Mouse (Mus musculus) embryonic facial prominence, embryonic 13.5 days (tissue): Measurements from ENCODE around the gene Wars2. TPM values are rescaled to one million over a fixed set of nuclear protein-coding genes. Genes with fewer than 3 reads are reported as not detected.

Experiments
- ATAC-seq: fragments of 200-750 bp; cut with Nextera tagmentation; 2 replicates; pipeline ENCODE4 v1.8.0; 2017; ENCODE audit warnings: low read depth; ENCODE audit not compliant: insufficient number of reproducible peaks, insufficient read depth, low FRiP score, low TSS enrichment
- H3K27ac ChIP-seq: fragments of 300-500 bp; sonication (generic); 2 replicates; pipeline ENCODE4 v1.5.1; 2015; ENCODE audit warnings: moderate library complexity, mild to moderate bottlenecking, inconsistent platforms
- H3K27me3 ChIP-seq: fragments of 300-500 bp; sonication (generic); 2 replicates; pipeline ENCODE4 v1.6.1; 2015; ENCODE audit warnings: mild to moderate bottlenecking, inconsistent platforms
- H3K36me3 ChIP-seq: fragments of 300-500 bp; sonication (generic); 2 replicates; pipeline ENCODE4 v1.6.1; 2015; ENCODE audit warnings: mild to moderate bottlenecking, inconsistent platforms
- H3K4me1 ChIP-seq: fragments of 300-500 bp; sonication (generic); 2 replicates; pipeline ENCODE4 v1.6.1; 2015; ENCODE audit warnings: inconsistent platforms
- H3K4me2 ChIP-seq: fragments of 300-500 bp; sonication (generic); 2 replicates; pipeline ENCODE4 v1.6.1; 2015; ENCODE audit warnings: moderate library complexity, mild to moderate bottlenecking, inconsistent platforms
- H3K4me3 ChIP-seq: fragments of 300-500 bp; sonication (generic); 2 replicates; pipeline ENCODE4 v1.5.1; 2015; ENCODE audit warnings: mild to moderate bottlenecking, inconsistent platforms
- H3K9ac ChIP-seq: fragments of 300-500 bp; sonication (generic); 2 replicates; pipeline ENCODE4 v1.6.1; 2015; ENCODE audit warnings: mild to moderate bottlenecking, inconsistent platforms
- H3K9me3 ChIP-seq: fragments of 300-500 bp; sonication (generic); 2 replicates; pipeline ENCODE4 v1.6.1; 2016; ENCODE audit warnings: inconsistent platforms
- WGBS: fragments of 180-500 bp; shearing (Covaris S2); methylation state at CpG from one replicate; pipeline ENCODE4 v1.1.7; 2015; ENCODE audit warnings: mixed read lengths; 5-methylcytosine and 5-hydroxymethylcytosine counted together
- polyA plus RNA-seq: library from polyadenylated mRNA; unstranded; fragments of >200 nt; fragmentation: Nextera tagmentation; extraction: Ambion mirVana; gene quantifications from 2 replicates; pipeline ENCODE4 v1.2.1, GENCODE M21; 2015

Gene Wars2
- polyA plus RNA-seq, 1 experiment from 2014 or later = 13.1 TPM

- no peaks in the 10 kb centered on the region for H3K9me3 ChIP-seq
- peak overlapping the region; percentile 17; the same call in 1 of the 2 replicates for H3K27ac ChIP-seq
- 72% methylated on average over 4 of the region's 4 CpGs for WGBS
Measured at GRCm38 (mm10) chr3:99193576-99193975, 52.7 kb downstream of the Wars2 start.

DNA sequence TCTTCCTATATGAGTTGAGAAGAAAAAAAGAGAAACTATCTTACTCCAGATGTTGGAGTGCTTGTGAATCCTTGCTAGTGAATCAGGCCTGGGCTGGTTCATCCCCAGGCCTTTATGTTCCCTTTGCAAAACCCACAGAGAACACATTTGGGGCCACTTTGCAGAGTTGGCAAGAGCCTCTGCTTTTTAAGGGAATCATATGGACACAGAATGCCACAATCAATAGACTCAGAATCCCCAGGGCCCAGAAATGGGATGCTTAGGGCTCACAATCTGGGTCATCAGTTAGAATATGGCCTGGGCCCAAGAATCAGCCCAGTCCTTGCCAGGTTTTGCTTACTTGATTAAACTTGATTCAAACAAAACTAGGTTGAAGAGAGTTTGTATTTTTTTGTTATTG is 62.5 kb downstream of the Wars2 start:
- Histone ChIP-seq H3K27ac (0 out of 2 replicates have a peak overlapping the region, but pooled peaks have one; percentile 4), H3K9ac (no peak overlapping the region), H3K4me1 (0 out of 2 replicates have a peak, but pooled peaks cover 3% of the 10 kb centered on the region), H3K36me3 (peaks cover 3% of the 10 kb centered on the region; the same call in 1 of the 2 replicates), H3K4me3 (no peak overlapping the region), H3K9me3 (no peaks in the 10 kb centered on the region), H3K4me2 (no peak overlapping the region), H3K27me3 (no peaks in the 10 kb centered on the region)
- no peak for ATAC-seq

More at GRCm38 (mm10) chr3:99193576-99193975, 52.7 kb downstream of the Wars2 start:
- Histone ChIP-seq H3K27me3 (no peaks in the 10 kb centered on the region), H3K4me3 (no peak overlapping the region), H3K4me2 (no peak overlapping the region), H3K4me1 (0 out of 2 replicates have a peak, but pooled peaks cover 4% of the 10 kb centered on the region), H3K36me3 (peaks cover 4% of the 10 kb centered on the region; the same call in 1 of the 2 replicates), H3K9ac (no peak overlapping the region)
- no peak for ATAC-seq

DNA sequence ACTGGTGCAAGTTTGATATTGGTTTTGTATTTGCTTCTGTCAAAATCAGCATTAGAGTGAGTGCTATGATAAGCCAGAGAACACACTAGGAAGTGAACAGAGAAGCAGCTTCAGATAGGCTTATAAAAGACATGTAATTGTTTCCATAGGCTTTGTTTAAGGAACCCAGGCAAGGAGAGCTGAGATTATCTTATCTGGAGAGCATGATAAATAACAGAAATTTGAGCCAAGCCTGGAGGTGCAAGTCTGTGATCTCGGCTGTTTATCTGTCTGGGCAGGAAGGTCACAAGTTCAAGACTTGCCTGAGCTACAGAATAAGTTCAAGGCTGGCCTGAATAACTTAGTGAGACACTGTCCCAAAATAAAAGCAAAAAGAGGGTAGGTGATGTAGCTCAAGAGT is 67.5 kb downstream of the Wars2 start:
- Histone ChIP-seq H3K9me3 (no peaks in the 10 kb centered on the region), H3K36me3 (no peaks in the 10 kb centered on the region), H3K4me1 (peaks cover 22% of the 10 kb centered on the region; the same call in 1 of the 2 replicates), H3K4me2 (no peak overlapping the region), H3K27ac (no peak overlapping the region), H3K4me3 (no peak overlapping the region), H3K27me3 (no peaks in the 10 kb centered on the region), H3K9ac (no peak overlapping the region)
- WGBS = 55% methylated on average over 1 of the region's 1 CpGs
- ATAC-seq = no peak

DNA sequence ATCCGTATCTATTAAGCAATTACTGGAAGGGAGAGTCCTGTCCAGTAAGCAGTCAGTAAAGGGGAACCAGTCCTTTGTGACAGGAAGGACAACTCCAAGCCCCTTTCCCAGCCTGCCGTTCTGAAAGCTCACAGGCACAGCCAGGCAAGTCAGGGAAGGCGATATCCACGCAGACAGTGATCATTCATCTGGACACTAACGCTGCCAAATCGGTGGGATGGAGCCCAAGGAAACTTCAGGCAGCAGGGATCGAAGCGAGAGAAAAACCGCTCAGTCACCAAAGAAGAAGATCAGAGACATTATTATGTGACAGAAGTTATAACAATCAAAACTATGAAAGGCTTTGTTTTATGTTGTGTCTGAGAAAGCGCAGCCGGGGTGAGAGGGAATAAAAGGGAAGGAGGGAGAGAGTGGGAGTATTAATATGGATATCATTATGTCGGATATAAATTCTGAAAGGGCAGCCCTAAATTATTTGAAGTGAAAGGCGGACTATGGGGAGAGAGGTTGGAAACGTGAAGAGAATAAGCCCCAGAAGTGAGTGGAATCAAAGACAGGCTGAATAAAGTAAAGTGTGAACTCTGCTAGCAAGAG is 70.3 kb downstream of the Wars2 start:
- no peak overlapping the region for H3K4me2 ChIP-seq
- 27% methylated on average over 14 of the region's 14 CpGs for WGBS
- no peaks in the 10 kb centered on the region for H3K9me3 ChIP-seq
- peaks cover 3% of the 10 kb centered on the region for H3K36me3 ChIP-seq
- no peaks in the 10 kb centered on the region for H3K27me3 ChIP-seq
- no peak overlapping the region for H3K4me3 ChIP-seq
- H3K9ac ChIP-seq = no peak overlapping the region
- ATAC-seq = no peak
- H3K27ac ChIP-seq = no peak overlapping the region
- H3K4me1 ChIP-seq = peaks cover 25% of the 10 kb centered on the region; the same call in 1 of the 2 replicates

DNA sequence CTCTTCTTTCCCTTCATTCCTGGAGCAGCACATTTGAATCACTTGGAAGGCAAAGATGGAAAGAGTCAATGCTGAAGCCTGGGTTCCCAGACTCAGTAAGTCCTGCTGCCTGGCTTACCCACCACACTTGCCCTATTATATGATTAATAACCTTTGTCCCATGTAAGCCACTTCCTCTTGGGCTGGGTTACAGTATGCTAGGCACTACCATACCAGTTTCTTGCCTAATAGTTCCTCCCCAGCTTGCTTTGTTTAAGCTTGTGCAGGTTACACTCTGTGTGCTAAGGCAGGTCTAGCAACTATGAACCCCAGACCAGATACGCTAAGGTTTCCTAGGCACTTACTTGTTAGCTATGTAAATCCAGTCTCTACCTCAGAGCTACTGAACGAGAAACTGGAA is 86.9 kb downstream of the Wars2 start:
- H3K36me3 ChIP-seq = no peaks in the 10 kb centered on the region
- no peak overlapping the region for H3K9ac ChIP-seq
- no peak overlapping the region for H3K4me2 ChIP-seq
- H3K4me1 ChIP-seq = no peaks in the 10 kb centered on the region
- ATAC-seq = no peak
- WGBS = 64% methylated on average over 2 of the region's 2 CpGs
- peaks cover 7% of the 10 kb centered on the region for H3K27me3 ChIP-seq
- no peak overlapping the region for H3K4me3 ChIP-seq
- H3K27ac ChIP-seq = no peak overlapping the region
- H3K9me3 ChIP-seq = no peaks in the 10 kb centered on the region

DNA sequence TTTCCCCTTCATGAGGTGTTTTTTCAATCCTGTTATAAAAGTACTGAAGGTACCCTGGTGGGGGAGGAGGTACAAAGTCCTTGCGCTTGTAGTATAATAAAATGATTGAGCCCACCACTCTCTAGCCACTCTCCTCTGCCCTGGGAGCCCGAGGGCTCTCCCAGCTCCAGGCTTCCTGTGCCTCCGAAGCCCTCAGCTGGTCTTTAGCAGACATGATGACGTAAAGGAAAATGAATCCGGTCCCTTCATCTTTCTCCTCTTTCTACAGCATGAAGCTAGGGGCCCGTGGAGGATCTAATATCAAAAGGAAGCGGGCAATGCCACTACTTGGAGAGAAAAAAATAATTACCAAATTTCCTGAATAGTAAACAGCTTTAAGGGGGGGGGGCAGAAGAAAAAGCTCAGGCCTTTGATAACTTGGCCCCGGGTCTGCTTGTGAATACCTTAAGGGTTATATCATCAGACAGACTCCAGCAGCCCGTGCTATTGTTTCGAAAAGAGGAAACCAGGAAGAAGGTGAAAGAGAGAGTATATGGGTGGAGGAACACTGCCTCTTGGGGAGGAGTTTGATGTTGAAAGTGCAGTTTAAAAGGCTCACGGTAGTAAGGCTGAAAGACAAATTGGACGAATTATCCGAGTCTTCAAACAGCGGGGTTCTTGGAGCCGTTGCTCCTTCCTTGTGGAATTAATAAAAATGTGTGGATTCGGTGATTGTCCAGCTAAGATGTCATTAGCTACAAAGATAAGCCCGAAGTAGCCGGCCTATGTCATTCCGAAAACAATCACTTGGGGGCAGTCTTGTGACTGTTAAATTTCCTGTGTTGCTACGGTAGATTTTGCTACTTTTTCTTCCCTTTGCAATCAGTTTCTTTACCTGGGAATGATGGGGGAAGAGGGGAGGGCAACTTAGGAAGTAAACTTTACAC is 92.8 kb downstream of the Wars2 start:
- WGBS = 3% methylated on average over 20 of the region's 20 CpGs
- H3K9ac ChIP-seq = peak overlapping the region; percentile 52

GRCm38 (mm10) chr3:99234319-99234869 is 93.5 kb downstream of the Wars2 start:
- H3K9ac ChIP-seq = peak overlapping the region; percentile 52
- no peak overlapping the region for H3K27ac ChIP-seq
- WGBS = 8% methylated on average over 17 of the region's 17 CpGs
- ATAC-seq = 0 out of 2 replicates have a peak, but pooled peaks have one; percentile 29
- peaks cover 22% of the 10 kb centered on the region for H3K4me1 ChIP-seq
- H3K9me3 ChIP-seq = no peaks in the 10 kb centered on the region
- no peaks in the 10 kb centered on the region for H3K36me3 ChIP-seq
- peaks cover 66% of the 10 kb centered on the region for H3K27me3 ChIP-seq
- peak overlapping the region; percentile 29 for H3K4me3 ChIP-seq
- peak overlapping the region; percentile 57 for H3K4me2 ChIP-seq

More for the DNA sequence above, 92.8 kb downstream of the Wars2 start:
- peaks cover 22% of the 10 kb centered on the region for H3K4me1 ChIP-seq
- H3K4me2 ChIP-seq = peak overlapping the region; percentile 57
- ATAC-seq = no peak
- no peak overlapping the region for H3K27ac ChIP-seq
- H3K4me3 ChIP-seq = peak overlapping the region; percentile 29
- H3K27me3 ChIP-seq = peaks cover 59% of the 10 kb centered on the region
- H3K9me3 ChIP-seq = no peaks in the 10 kb centered on the region
- no peaks in the 10 kb centered on the region for H3K36me3 ChIP-seq

- H3K27ac ChIP-seq = no peak overlapping the region
- 12% methylated on average over 23 of the region's 23 CpGs for whole genome bisulfite sequencing
- H3K9ac ChIP-seq = 0 out of 2 replicates have a peak overlapping the region, but pooled peaks have one; percentile 52
- no peaks in the 10 kb centered on the region for H3K9me3 ChIP-seq
- H3K36me3 ChIP-seq = no peaks in the 10 kb centered on the region
- peak overlapping the region; percentile 57 for H3K4me2 ChIP-seq
- H3K4me1 ChIP-seq = peaks cover 24% of the 10 kb centered on the region
- H3K27me3 ChIP-seq = peaks cover 75% of the 10 kb centered on the region
- no peak for ATAC-seq
- no peak overlapping the region; the same call in 1 of the 2 replicates for H3K4me3 ChIP-seq
Measured at GRCm38 (mm10) chr3:99235116-99235803, 94.4 kb downstream of the Wars2 start.

DNA sequence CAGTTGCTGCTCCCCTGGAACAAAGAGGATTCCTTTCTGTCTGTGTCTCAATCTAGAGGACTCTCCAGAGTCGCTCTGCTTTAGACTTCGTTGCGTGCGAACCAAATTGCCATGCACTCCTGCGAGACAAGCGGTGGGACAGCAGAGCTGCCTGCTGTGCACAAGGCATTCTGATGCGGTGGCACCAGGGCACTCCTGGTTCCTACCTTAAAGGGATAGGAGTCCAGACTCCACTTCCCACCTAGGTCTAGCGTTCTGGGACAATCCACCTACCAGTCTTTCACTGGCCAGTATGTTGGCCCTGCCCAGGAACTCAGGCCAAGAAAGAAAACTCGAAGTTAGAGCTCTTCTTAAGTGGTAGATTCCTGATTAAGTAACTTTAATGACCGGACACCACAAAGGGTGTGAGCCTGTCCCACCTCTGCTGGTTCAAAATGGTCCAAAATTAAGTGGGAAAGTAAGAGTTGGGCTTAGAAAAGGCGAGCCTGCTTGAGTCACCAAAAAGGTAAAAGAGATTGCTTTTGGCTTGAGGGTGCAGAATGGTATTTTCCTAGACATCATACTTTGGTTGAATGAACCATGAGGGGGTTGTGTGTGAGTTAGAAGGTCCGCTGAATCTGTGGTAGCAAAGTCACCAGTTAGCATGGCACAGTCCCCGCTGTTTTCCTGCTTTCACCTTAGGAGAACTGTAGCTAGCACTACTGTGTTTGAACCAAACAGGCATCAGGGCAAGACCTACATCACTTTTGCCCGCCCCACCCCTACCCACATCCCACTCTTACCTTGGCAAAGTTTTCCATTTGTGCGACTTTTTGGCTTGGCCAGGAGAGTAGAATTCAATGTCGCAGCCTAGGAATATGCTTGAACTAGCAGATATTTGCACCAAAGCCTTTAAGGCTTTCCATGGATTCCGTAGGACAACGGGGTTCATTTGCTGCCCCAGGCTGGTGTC is 95.2 kb downstream of the Wars2 start:
- Histone ChIP-seq H3K27me3 (peaks cover 83% of the 10 kb centered on the region), H3K4me2 (peak overlapping the region; percentile 57; the same call in 1 of the 2 replicates), H3K4me1 (peaks cover 29% of the 10 kb centered on the region), H3K9ac (no peak overlapping the region), H3K9me3 (no peaks in the 10 kb centered on the region), H3K4me3 (no peak overlapping the region), H3K36me3 (no peaks in the 10 kb centered on the region), H3K27ac (no peak overlapping the region)
- WGBS = 14% methylated on average over 18 of the region's 18 CpGs
- no peak for ATAC-seq

DNA sequence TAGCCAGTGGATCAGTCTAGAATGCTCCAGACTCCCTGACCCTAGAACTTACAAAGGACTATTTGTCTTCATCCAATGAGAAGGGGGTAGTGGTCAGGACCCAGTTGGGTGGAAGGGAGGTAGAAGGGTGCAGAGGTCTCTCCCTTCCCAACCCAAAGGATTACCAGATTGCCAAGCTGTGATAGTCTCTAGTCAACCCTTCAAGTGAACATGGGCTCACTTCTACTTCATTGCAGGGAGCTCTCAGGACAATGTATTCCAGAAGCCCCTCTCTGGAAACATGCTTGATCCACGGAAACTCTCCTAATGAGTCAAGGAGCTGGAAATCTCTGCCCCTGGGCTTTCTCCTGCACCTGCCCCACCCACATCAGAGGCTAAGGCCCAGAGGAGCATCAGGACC is 97.8 kb downstream of the Wars2 start:
- no peak for ATAC-seq
- H3K27ac ChIP-seq = no peak overlapping the region
- H3K9me3 ChIP-seq = no peaks in the 10 kb centered on the region
- H3K4me3 ChIP-seq = no peak overlapping the region
- H3K4me1 ChIP-seq = peaks cover 32% of the 10 kb centered on the region
- peaks cover 95% of the 10 kb centered on the region for H3K27me3 ChIP-seq
- H3K4me2 ChIP-seq = no peak overlapping the region
- H3K36me3 ChIP-seq = no peaks in the 10 kb centered on the region
- H3K9ac ChIP-seq = no peak overlapping the region
- 0% methylated on average over 1 of the region's 1 CpGs for WGBS
